Mouse (Mus musculus) C2C12 (cell line): ENCODE results near the gene Gpatch2l.

Experiments
- CEBPB ChIP-seq: IDR thresholded peaks from one replicate; pipeline ENCODE4 v1.6.1; 2011; ENCODE audit warnings: low read depth, mild to moderate bottlenecking, control low read depth, moderate library complexity
- CTCF ChIP-seq: IDR thresholded peaks from one replicate; pipeline ENCODE4 v1.5.1; 2011; ENCODE audit not compliant: control insufficient read depth, insufficient read depth, insufficient read length
- MAX ChIP-seq: IDR thresholded peaks from one replicate; pipeline ENCODE4 v1.6.1; 2011; ENCODE audit warnings: mild to moderate bottlenecking, control low read depth

GRCm38 (mm10) chr12:86250183-86250582, 8.5 kb downstream of the Gpatch2l start:
- no peak for TF ChIP-seq CTCF
- no peak for TF ChIP-seq CEBPB
- TF ChIP-seq MAX = no peak
